Mouse (Mus musculus) forebrain, embryonic 11.5 days (tissue): ENCODE results near the gene Tmem208. TPM values are rescaled to one million over a fixed set of nuclear protein-coding genes. Genes with fewer than 3 reads are reported as not detected.

Experiments used
- ATAC-seq: fragments of 200-750 bp; cut with Nextera tagmentation; replicated peaks from 2 replicates; pipeline ENCODE4 v1.8.0; 2017; ENCODE audit warnings: moderate TSS enrichment; ENCODE audit not compliant: low FRiP score
- DNase-seq: peaks from one replicate; pipeline ENCODE4 v3.0.0-alpha.2; 2017; ENCODE audit warnings: low spot score
- H3K27ac ChIP-seq: fragments of 300-500 bp; sonication (generic); 2 replicates; pipeline ENCODE4 v1.5.1; 2014; ENCODE audit warnings: low read depth, low read length
- H3K27me3 ChIP-seq: fragments of 300-500 bp; sonication (generic); 2 replicates; pipeline ENCODE4 v1.6.1; 2014; ENCODE audit warnings: mild to moderate bottlenecking, low read length, mixed read lengths; ENCODE audit not compliant: control insufficient read depth, insufficient read depth
- H3K36me3 ChIP-seq: fragments of 300-500 bp; sonication (generic); 2 replicates; pipeline ENCODE4 v1.6.1; 2014; ENCODE audit warnings: mild to moderate bottlenecking, low read length, moderate library complexity, mixed read lengths; ENCODE audit not compliant: control insufficient read depth, insufficient read depth
- H3K4me1 ChIP-seq: fragments of 300-500 bp; sonication (generic); replicated peaks from 2 replicates; pipeline ENCODE4 v1.6.1; 2014; ENCODE audit warnings: low read length, mixed read lengths; ENCODE audit not compliant: control insufficient read depth, insufficient read depth
- H3K4me2 ChIP-seq: fragments of 300-500 bp; sonication (generic); 2 replicates; pipeline ENCODE4 v1.6.1; 2014; ENCODE audit warnings: low read depth, mild to moderate bottlenecking, low read length, moderate library complexity, mixed read lengths; ENCODE audit not compliant: severe bottlenecking
- H3K4me3 ChIP-seq: fragments of 300-500 bp; sonication (generic); 2 replicates; pipeline ENCODE4 v1.5.1; 2014; ENCODE audit warnings: low read depth, low read length
- H3K9ac ChIP-seq: fragments of 300-500 bp; sonication (generic); 2 replicates; pipeline ENCODE4 v1.6.1; 2014; ENCODE audit warnings: low read length
- H3K9me3 ChIP-seq: fragments of 300-500 bp; sonication (generic); 2 replicates; pipeline ENCODE4 v1.6.1; 2016; ENCODE audit warnings: low read length, mixed read lengths; ENCODE audit not compliant: control insufficient read depth
- WGBS: fragments of 180-500 bp; shearing (Covaris S2); extraction: QIAGEN DNeasy Blood & Tissue Kit; methylation state at CpG from one replicate; pipeline ENCODE4 v1.1.7; 2014; 5-methylcytosine and 5-hydroxymethylcytosine counted together
- polyA plus RNA-seq: library from polyadenylated mRNA; unstranded; fragments of >200 nt; fragmentation: Nextera tagmentation; extraction: Ambion mirVana; gene quantifications from 2 replicates; pipeline ENCODE4 v1.2.1, GENCODE M21; 2014

Gene Tmem208
- polyA plus RNA-seq, 1 experiment from 2014 or later = 85.0 TPM

DNA sequence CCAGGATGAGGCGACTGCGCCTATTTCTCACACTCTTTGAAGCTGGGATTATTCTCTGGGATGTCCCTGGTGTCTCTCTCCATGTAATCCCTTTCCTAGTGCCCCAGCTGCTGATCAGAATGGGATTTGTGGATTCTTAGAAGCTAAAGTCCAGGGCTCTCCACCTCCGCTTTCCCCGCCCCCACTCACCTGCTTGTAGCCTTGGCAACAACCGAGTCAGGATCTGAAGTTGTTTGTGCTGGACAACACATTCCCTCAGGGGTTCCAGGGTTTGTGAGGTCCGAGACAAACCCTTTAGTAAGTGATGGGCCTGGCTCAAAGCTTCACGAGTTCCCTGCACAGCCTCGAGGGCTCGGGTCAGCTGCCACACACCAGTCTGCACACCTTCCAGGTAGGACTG, 31.4 kb upstream of the Tmem208 start:
- H3K4me2 ChIP-seq = no peak overlapping the region
- DNase-seq = peak; percentile 46
- no peak overlapping the region for H3K4me3 ChIP-seq
- peaks cover 9% of the 10 kb centered on the region for H3K27me3 ChIP-seq
- H3K27ac ChIP-seq = no peak overlapping the region
- peaks cover 19% of the 10 kb centered on the region for H3K4me1 ChIP-seq
- H3K9ac ChIP-seq = no peak overlapping the region
- WGBS = 60% methylated on average over 9 of the region's 9 CpGs
- ATAC-seq = no peak
- no peaks in the 10 kb centered on the region for H3K36me3 ChIP-seq
- no peaks in the 10 kb centered on the region for H3K9me3 ChIP-seq

DNA sequence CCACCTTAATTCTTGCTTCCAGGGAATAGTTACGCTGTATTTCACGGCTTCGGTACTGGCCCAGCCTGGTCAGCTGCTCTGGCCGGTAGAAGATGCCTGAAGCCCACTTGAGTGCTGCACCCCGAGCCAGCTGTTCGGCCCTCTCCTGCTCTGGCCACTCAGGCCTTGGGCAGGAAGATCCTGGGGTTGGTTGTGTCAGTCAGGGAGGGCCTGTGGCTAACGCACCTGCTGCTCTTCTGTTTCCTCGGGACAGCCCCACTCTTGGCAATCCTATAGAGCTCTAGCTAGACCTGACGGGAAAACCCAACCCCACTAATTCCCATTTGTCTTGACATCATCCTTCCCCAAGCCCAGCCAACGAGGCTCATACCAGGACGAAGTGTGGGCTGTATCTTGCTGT, 30.9 kb upstream of the Tmem208 start:
- peak; percentile 45 for DNase-seq
- WGBS = 73% methylated on average over 11 of the region's 11 CpGs
- Histone ChIP-seq H3K27ac (no peak overlapping the region), H3K36me3 (peaks cover 1% of the 10 kb centered on the region; the same call in 1 of the 2 replicates), H3K9me3 (no peaks in the 10 kb centered on the region), H3K9ac (no peak overlapping the region), H3K4me2 (no peak overlapping the region), H3K4me1 (peaks cover 14% of the 10 kb centered on the region), H3K27me3 (peaks cover 7% of the 10 kb centered on the region), H3K4me3 (no peak overlapping the region)
- no peak for ATAC-seq

DNA sequence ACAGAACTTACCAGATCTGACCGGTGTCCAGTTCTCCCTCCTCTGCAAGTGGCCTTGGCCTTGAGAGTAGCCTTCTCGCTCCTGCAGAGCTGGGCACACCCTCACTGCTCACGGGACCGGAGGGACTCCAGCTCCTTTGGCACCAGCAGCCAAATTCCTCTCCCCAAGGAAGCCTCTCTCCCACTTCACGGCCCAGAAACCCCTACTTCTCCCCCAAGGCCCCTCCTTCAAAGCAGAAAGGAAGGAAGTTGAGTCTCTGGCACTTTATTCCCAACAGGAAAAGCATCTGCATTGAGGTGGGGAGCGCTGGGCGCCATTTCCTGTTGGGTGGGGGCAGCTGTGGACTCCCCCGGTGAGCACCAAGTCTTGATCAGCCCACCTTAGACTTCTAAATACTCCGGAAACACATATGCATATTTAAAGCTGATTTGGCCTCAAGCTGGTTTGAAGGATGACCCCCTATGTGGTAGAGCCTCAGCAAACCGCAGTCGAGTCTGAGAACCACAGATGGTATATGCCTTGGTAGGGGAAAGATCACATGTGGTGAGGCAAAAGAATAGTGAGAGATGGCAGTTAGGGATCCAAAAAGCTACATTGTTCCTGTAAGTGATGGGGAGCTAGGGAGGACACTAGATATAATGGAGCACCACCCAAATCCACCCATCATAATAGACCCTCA, 30.1 kb upstream of the Tmem208 start, which contains the start of gene Exoc3l:
Exoc3l (minus strand) TSS at position 207 of the 679 bp plus-strand sequence.
- WGBS = 77% methylated on average over 11 of the region's 11 CpGs
- ATAC-seq (no peak), DNase-seq (no peak)
- Histone ChIP-seq H3K4me2 (peak within 1 kb of the TSS; percentile 94; the same call in 1 of the 2 replicates), H3K9me3 (no peaks in the 10 kb centered on the region), H3K27me3 (no peaks in the 10 kb centered on the region), H3K9ac (no peak within 1 kb of the TSS), H3K4me1 (peaks cover 10% of the 10 kb centered on the region), H3K4me3 (no peak within 1 kb of the TSS), H3K27ac (no peak within 1 kb of the TSS), H3K36me3 (peaks cover 6% of the 10 kb centered on the region)

DNA sequence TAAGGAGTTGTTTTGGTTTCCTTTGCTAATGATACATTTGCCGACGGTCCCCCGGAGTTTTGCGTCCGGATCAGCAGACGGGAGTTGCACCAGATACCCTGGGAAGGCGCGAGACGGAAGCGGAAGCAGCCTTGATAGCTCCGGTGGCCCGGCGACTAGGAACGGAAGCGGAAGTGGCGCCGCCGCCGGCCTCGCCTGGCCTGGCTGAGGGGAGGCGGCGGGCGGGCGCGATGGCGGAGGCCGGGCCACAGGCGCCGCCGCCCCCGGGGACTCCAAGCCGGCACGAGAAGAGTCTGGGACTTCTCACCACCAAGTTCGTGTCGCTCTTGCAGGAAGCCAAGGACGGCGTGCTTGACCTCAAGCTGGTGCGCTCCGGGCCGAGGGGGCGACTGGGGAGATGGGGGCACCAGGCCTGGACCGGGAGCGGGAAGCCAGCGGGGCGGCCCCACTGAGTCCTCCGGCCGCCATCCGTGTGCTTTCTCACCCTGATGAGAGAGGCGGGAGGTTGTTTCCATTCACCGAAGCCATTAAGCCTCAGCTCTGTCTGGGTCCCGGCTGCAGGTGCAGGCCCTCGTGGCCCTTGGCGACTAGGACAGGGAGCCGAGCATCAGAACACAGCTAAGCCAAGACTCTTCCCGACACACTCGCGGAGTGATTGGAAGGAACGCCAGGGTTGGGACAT, 28.5 kb upstream of the Tmem208 start, which contains the start of gene E2f4:
E2f4 (plus strand) TSS at position 153 of the 682 bp plus-strand sequence.
- Histone ChIP-seq H3K36me3 (peaks cover 15% of the 10 kb centered on the region), H3K27me3 (no peaks in the 10 kb centered on the region), H3K4me2 (peak within 1 kb of the TSS; percentile 94), H3K9me3 (no peaks in the 10 kb centered on the region), H3K27ac (peak within 1 kb of the TSS; percentile 28), H3K9ac (peak within 1 kb of the TSS; percentile 93), H3K4me1 (peaks cover 10% of the 10 kb centered on the region), H3K4me3 (peak within 1 kb of the TSS; percentile 98)
- peak; percentile 92 for ATAC-seq
- under 1% methylated on average over 58 of the region's 58 CpGs for WGBS
- peak; percentile 94 for DNase-seq

DNA sequence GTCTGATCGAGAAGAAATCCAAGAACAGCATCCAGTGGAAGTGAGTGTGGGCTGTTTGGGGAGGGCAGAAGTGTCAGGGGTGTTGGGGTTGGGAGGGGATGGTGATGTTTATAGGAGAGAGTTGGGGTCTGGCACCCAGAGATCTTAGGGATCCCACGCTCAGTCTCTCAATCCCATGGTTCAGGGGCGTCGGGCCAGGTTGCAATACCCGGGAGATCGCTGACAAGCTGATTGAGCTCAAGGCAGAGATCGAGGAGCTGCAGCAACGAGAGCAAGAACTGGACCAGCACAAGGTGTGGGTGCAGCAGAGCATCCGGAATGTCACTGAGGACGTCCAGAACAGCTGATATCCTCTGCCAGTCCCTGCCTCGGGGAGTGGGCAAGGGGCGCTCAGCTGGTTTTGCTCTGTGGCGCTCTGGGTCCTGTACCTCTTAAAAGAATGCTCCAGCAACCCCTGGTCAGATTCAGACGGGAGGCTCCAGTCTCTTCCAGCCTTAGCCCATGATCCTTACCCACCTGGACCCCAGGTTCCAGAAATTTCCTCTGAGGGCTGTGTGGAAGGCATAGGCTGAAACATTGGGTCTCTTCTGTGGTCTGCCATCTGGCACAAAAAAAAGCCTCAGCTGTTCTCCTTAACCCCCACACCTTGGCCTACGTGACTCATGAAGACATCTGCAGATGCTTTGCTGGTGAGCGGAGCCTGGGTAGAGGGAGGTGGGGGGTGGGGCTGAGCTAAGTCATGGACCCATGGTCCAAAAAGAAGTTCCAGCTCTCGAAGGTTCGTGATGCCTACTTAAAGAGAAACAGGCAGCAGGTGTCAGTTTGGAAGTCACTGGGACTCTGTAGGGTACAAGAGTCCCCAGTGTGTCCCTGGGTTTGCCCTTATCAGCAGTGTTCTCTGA, 27.6 kb upstream of the Tmem208 start:
- H3K27ac ChIP-seq = no peak overlapping the region
- peaks cover 15% of the 10 kb centered on the region for H3K36me3 ChIP-seq
- H3K4me2 ChIP-seq = peak overlapping the region; percentile 94
- WGBS = 63% methylated on average over 18 of the region's 18 CpGs
- H3K4me1 ChIP-seq = peaks cover 10% of the 10 kb centered on the region
- peak overlapping the region; percentile 98 for H3K4me3 ChIP-seq
- H3K9ac ChIP-seq = peak overlapping the region; percentile 93
- ATAC-seq (no peak), DNase-seq (no peak)
- no peaks in the 10 kb centered on the region for H3K9me3 ChIP-seq
- H3K27me3 ChIP-seq = no peaks in the 10 kb centered on the region

DNA sequence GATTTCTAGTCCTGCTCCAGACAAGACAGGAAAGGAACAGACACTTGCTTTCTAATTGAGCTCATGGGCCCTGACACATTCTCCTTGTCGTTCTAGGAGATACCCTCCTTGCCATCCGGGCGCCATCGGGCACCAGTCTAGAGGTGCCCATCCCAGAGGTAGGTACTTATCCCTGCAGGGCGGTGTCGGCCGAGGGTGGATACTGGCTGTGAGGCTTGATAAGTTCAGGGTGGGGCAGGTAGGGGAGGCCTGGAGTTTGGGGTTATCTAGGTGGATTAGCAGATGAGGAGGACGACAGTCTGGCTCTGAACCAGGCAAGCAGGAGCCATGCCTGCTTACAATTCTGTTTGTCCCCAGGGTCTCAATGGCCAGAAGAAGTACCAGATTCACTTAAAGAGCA, 26.2 kb upstream of the Tmem208 start:
- Histone ChIP-seq H3K4me3 (no peak overlapping the region), H3K4me2 (no peak overlapping the region), H3K27me3 (no peaks in the 10 kb centered on the region), H3K9ac (no peak overlapping the region), H3K9me3 (no peaks in the 10 kb centered on the region), H3K4me1 (peaks cover 10% of the 10 kb centered on the region), H3K27ac (no peak overlapping the region), H3K36me3 (peaks cover 15% of the 10 kb centered on the region)
- DNase-seq = no peak
- 97% methylated on average over 8 of the region's 8 CpGs for WGBS
- ATAC-seq = no peak

DNA sequence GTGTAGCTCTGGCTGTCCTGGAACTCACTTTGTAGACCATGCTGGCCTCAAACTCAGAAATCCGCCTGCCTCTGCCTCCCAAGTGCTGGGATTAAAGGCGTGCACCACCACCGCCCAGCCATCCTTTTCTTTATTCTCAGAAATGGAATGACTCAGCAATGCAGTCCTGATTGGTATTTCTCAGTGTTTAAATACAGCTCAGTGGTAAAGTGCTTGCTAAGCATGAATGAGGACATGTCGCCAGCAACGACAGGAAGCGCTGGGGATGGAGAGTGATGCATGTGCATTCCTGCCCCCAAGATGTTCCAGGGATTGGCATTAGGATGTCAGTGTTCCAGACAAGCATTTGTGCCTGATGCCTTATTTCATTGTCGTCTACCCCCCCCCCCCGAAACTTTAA, 22.8 kb upstream of the Tmem208 start:
- Histone ChIP-seq H3K4me1 (peaks cover 13% of the 10 kb centered on the region), H3K27me3 (no peaks in the 10 kb centered on the region), H3K27ac (no peak overlapping the region), H3K9ac (no peak overlapping the region), H3K36me3 (peaks cover 21% of the 10 kb centered on the region), H3K4me3 (no peak overlapping the region), H3K4me2 (no peak overlapping the region), H3K9me3 (no peaks in the 10 kb centered on the region)
- 88% methylated on average over 8 of the region's 8 CpGs for WGBS
- DNase-seq (no peak), ATAC-seq (no peak)

DNA sequence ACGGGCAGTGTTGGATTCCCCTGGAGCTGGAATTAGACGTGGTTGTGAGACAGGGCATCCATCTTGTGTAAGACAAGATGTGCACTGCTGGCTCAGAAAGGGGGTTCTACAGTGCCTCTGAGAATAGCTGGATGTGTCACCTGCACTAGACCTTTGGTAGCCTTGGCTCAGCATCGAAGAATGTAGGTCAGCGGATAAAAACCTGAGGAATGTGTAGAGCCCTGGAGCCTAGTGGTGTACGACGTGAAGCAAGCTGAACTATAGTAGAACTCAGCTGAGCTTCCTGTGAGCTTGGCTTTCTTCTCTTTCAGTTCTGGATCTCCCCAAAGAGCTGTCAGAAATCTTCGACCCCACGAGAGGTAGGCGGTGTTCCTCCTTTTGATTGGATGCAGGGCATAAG, 22.3 kb upstream of the Tmem208 start:
- ATAC-seq = no peak
- 85% methylated on average over 9 of the region's 9 CpGs for WGBS
- Histone ChIP-seq H3K4me2 (no peak overlapping the region), H3K9me3 (no peaks in the 10 kb centered on the region), H3K36me3 (peaks cover 21% of the 10 kb centered on the region), H3K4me3 (no peak overlapping the region), H3K27ac (no peak overlapping the region), H3K27me3 (no peaks in the 10 kb centered on the region), H3K9ac (no peak overlapping the region), H3K4me1 (peaks cover 8% of the 10 kb centered on the region)
- no peak for DNase-seq
